Mouse (Mus musculus) stomach, embryonic 14.5 days (tissue): ENCODE measurements around the gene Ccr7. TPM values are rescaled to one million over a fixed set of nuclear protein-coding genes. Genes with fewer than 3 reads are reported as not detected.

Experiments used
- ATAC-seq: fragments of 200-750 bp; cut with Nextera tagmentation; 2 replicates; pipeline ENCODE4 v1.8.0; 2017; ENCODE audit warnings: low read depth, moderate TSS enrichment; ENCODE audit not compliant: insufficient number of reproducible peaks, insufficient read depth, low FRiP score
- H3K27ac ChIP-seq: fragments of 300-500 bp; sonication (generic); 2 replicates; pipeline ENCODE4 v1.5.1; 2014; ENCODE audit warnings: mild to moderate bottlenecking, low read length, moderate library complexity, mixed read lengths
- H3K27me3 ChIP-seq: fragments of 300-500 bp; sonication (generic); 2 replicates; pipeline ENCODE4 v1.6.1; 2014; ENCODE audit warnings: low read length, control low read depth, mixed read lengths; ENCODE audit not compliant: control insufficient read depth, insufficient read depth
- H3K36me3 ChIP-seq: fragments of 300-500 bp; sonication (generic); 2 replicates; pipeline ENCODE4 v1.6.1; 2014; ENCODE audit warnings: mild to moderate bottlenecking, control low read depth, low read length, moderate library complexity, mixed read lengths; ENCODE audit not compliant: control insufficient read depth, insufficient read depth
- H3K4me1 ChIP-seq: fragments of 300-500 bp; sonication (generic); 2 replicates; pipeline ENCODE4 v1.6.1; 2014; ENCODE audit warnings: low read length, control low read depth, mixed read lengths; ENCODE audit not compliant: control insufficient read depth, insufficient read depth
- H3K4me2 ChIP-seq: fragments of 300-500 bp; sonication (generic); replicated peaks from 2 replicates; pipeline ENCODE4 v1.6.1; 2014; ENCODE audit warnings: low read depth, low read length, control low read depth
- H3K4me3 ChIP-seq: fragments of 300-500 bp; sonication (generic); 2 replicates; pipeline ENCODE4 v1.5.1; 2014; ENCODE audit warnings: low read depth, low read length, control low read depth
- H3K9ac ChIP-seq: fragments of 300-500 bp; sonication (generic); replicated peaks from 2 replicates; pipeline ENCODE4 v1.6.1; 2014; ENCODE audit warnings: low read depth, mild to moderate bottlenecking, control low read depth, low read length, moderate library complexity, mixed read lengths
- H3K9me3 ChIP-seq: fragments of 300-500 bp; sonication (generic); 2 replicates; pipeline ENCODE4 v1.6.1; 2016; ENCODE audit warnings: low read depth, low read length, control low read depth; ENCODE audit not compliant: control insufficient read depth
- WGBS: fragments of 180-500 bp; shearing (Covaris S2); extraction: QIAGEN DNeasy Blood & Tissue Kit; methylation state at CpG from one replicate; pipeline ENCODE4 v1.1.7; 2014; 5-methylcytosine and 5-hydroxymethylcytosine counted together
- polyA plus RNA-seq: library from polyadenylated mRNA; unstranded; fragments of >200 nt; fragmentation: Nextera tagmentation; extraction: Ambion mirVana; gene quantifications from 2 replicates; pipeline ENCODE4 v1.2.1, GENCODE M21; 2014

The Ccr7 gene
- polyA plus RNA-seq, 1 experiment from 2014 or later = 0.52 TPM

DNA sequence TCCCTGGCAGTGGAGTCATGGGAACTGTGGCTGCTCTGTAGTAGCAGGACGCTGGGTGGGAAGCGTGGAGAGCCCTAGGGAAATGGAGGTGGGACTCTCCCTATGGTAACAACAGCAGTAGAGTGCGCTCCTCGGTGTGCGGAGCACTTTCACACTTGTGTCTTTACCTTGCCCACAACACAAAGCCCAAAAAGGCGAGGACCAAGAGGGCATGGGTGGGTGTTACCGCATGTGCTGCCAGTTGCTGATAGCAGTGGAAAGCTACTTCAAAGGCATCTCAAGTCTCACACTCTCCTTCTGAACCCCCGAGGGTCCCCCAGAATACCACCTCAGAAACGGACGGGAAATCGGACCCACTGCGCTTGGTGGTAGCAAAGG lies 23.4 kb downstream of the Ccr7 start:
- Histone ChIP-seq H3K4me3 (no peak overlapping the region), H3K9me3 (no peaks in the 10 kb centered on the region), H3K27ac (peak overlapping the region; percentile 79; the same call in 1 of the 2 replicates), H3K27me3 (no peaks in the 10 kb centered on the region), H3K4me2 (peak overlapping the region; percentile 31), H3K9ac (no peak overlapping the region), H3K4me1 (peaks cover 45% of the 10 kb centered on the region), H3K36me3 (no peaks in the 10 kb centered on the region)
- 33% methylated on average over 12 of the region's 12 CpGs for WGBS
- ATAC-seq = no peak

DNA sequence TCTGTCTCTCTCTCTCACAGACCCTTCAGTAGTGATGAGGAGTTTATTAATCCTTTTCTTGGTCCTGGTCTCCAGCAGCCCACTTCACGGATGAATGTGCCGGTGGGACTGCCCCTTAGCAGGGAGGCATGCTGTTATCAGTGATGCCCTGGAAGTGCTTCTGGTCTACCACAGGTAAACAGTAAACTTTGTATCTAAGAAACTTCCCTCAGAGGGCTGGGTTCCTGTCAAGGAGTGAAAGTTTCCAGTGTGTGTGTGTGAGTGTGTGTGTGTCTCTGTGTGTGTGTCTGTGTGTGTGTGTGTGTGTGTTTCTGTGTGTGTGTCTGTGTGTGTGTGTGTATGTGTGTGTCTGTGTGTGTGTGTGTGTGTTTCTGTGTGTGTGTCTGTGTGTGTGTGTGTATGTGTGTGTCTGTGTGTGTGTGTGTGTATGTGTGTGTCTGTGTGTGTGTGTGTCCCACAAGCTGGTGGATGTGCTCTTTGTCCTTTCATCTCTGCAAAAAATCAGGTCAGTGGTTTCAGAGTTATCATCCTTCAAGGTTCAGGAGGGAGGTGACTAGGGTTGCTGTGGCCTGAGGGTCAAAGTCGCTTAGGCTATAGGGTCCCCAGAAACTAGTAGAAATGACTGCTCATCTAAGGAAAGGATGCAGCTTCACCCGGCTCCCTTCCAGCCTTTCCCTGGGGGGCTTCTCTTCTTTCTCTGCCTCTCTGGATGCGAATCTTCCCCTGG lies 24.0 kb downstream of the Ccr7 start:
- no peaks in the 10 kb centered on the region for H3K9me3 ChIP-seq

DNA sequence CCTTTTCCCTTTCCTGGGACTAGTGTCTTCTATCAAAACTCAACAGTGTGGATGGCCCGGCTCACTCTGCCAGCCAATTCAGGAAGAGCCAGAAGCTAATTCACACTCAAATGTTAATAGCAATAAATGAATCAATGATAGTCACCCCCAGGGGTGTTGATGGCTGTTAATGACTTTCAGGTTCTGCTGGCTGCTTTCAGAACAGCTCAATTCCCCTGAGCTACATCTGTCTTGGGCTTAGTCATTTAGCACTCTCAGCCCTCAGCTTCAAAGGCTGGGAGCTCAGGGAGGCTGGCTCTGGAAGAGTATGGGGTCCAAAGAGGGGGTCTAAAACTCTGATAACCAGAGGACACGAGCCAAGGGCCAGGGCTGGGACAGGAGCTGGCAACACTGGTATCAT lies 25.6 kb downstream of the Ccr7 start:
- no peaks in the 10 kb centered on the region for H3K27me3 ChIP-seq
- no peak overlapping the region for H3K4me3 ChIP-seq
- no peak overlapping the region for H3K9ac ChIP-seq
- no peaks in the 10 kb centered on the region for H3K9me3 ChIP-seq
- ATAC-seq = no peak
- H3K4me1 ChIP-seq = peaks cover 35% of the 10 kb centered on the region
- no peaks in the 10 kb centered on the region for H3K36me3 ChIP-seq
- no peak overlapping the region for H3K4me2 ChIP-seq
- 33% methylated on average over 2 of the region's 2 CpGs for WGBS
- H3K27ac ChIP-seq = no peak overlapping the region

More for the DNA sequence above, 24.0 kb downstream of the Ccr7 start:
- no peaks in the 10 kb centered on the region for H3K36me3 ChIP-seq
- peaks cover 49% of the 10 kb centered on the region for H3K4me1 ChIP-seq
- no peak overlapping the region for H3K9ac ChIP-seq
- H3K27ac ChIP-seq = no peak overlapping the region; the same call in 1 of the 2 replicates
- ATAC-seq = no peak
- WGBS = 55% methylated on average over 5 of the region's 5 CpGs
- no peaks in the 10 kb centered on the region for H3K27me3 ChIP-seq
- no peak overlapping the region for H3K4me3 ChIP-seq
- H3K4me2 ChIP-seq = 0 out of 2 replicates have a peak overlapping the region, but pooled peaks have one; percentile 31

DNA sequence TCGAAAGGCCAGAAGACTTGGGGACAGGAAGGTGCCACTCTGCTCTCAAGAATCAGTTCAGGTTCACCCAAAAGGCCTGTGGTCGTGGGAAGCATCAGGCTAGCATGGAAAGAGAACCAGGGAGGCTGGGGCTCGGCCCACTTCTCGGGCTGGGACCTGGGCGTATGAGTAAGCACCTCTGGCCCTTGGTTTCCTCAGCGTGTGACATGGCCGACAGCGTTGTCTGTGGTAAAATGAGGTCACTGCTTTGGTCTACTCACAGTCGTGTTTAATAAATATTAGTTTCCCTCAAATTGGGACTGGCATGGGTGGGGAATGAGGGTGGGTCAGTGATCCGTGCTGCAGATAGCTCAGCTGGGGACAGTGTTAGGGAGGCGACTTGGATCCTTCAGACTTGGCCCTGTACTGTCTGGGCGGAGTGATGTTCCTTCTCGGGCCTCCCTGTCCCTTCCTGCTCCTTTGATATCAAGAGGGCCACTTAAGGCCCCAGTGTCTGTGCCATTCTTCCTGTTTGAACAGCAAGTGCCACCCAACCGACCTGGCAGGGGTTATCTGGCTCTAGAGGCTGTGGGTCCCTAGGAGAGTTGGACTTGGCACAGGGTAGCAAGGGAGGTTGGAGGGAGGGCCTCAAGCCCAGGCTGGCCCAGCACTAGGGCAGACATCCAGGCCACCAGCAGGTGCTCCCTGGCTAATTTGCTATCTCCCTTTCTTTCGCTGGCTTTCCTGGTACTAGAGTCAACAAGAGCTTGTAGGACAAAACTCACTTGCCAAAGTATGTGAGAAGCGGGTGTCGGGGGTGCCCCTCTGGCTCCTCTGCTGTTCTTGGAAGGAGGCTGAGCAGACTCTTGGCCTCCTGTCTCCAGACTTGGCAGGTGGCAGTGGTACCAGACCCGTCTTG lies 26.8 kb downstream of the Ccr7 start:
- ATAC-seq = no peak
- peaks cover 25% of the 10 kb centered on the region for H3K4me1 ChIP-seq
- H3K27me3 ChIP-seq = no peaks in the 10 kb centered on the region
- H3K27ac ChIP-seq = no peak overlapping the region
- WGBS = 80% methylated on average over 18 of the region's 18 CpGs
- H3K9me3 ChIP-seq = no peaks in the 10 kb centered on the region
- no peak overlapping the region for H3K4me2 ChIP-seq
- H3K4me3 ChIP-seq = no peak overlapping the region
- no peak overlapping the region for H3K9ac ChIP-seq
- no peaks in the 10 kb centered on the region for H3K36me3 ChIP-seq

DNA sequence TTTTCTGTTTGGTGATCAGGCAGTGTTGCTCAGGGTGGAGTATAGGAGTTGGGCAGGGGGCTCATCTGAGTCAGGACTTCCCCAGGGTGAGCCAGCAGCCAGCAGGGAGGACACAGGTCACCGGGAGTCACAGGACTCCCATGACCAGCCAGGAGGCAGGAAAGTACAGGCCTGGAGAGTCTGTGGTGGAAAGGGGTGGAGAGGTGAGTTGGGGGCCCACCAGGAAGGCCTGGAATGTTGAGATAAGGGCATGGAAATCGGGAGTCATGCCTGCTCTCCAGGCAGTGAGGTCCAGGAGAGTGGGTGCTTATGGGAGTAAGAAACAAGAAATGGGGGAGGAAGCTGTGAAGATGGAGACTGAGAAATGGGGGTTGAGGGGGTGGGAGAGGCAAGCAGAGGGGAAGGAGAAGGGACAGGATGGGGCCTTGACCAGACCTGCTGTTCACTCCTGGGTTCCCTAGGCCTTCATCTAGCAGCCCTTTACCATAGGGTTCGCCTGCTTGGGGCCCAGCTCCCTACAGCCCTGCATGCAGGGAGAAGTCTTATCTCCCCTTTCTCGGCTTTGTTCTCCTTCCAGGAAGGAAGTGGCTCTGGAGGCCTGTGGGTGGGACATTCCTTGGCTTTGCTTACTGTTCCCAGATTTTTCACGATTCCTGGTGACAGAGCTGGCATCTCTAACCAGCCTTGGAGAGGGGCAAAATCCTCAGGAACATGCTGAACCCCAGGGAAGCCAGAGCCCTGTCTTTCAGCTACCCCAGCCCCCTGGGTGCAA lies 28.2 kb downstream of the Ccr7 start:
- WGBS = 23% methylated on average over 4 of the region's 5 CpGs
- Histone ChIP-seq H3K4me3 (no peak overlapping the region), H3K4me2 (no peak overlapping the region), H3K9ac (peak overlapping the region; percentile 18; the same call in 1 of the 2 replicates), H3K36me3 (no peaks in the 10 kb centered on the region), H3K4me1 (peaks cover 12% of the 10 kb centered on the region), H3K27ac (peak overlapping the region; percentile 35), H3K9me3 (no peaks in the 10 kb centered on the region), H3K27me3 (no peaks in the 10 kb centered on the region)
- peak; percentile 60; the same call in 1 of the 2 replicates for ATAC-seq

DNA sequence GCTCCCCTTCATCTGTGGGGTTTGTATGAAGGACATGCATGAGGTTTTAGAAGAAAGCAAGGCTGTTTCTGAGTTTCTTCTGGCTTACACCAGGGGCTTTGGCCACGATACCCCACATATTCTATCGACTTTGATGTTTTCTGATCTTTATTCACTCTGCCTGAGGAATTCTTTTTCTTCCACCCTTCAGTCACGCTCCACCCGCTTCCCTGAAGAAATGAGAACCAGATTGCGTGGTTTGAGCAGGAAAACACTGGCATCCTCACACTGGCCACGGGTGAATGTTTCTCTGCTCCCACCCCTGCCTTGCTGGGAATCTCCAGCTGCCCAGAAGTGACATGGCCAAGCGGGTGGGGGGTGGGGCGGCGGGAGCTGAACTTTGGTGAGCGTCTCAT lies 30.2 kb downstream of the Ccr7 start:
- Histone ChIP-seq H3K27me3 (no peaks in the 10 kb centered on the region), H3K36me3 (no peaks in the 10 kb centered on the region), H3K9ac (no peak overlapping the region), H3K4me3 (no peak overlapping the region), H3K27ac (no peak overlapping the region), H3K4me2 (no peak overlapping the region), H3K4me1 (peaks cover 12% of the 10 kb centered on the region; the same call in 1 of the 2 replicates), H3K9me3 (no peaks in the 10 kb centered on the region)
- no peak for ATAC-seq
- 47% methylated on average over 10 of the region's 10 CpGs for WGBS

DNA sequence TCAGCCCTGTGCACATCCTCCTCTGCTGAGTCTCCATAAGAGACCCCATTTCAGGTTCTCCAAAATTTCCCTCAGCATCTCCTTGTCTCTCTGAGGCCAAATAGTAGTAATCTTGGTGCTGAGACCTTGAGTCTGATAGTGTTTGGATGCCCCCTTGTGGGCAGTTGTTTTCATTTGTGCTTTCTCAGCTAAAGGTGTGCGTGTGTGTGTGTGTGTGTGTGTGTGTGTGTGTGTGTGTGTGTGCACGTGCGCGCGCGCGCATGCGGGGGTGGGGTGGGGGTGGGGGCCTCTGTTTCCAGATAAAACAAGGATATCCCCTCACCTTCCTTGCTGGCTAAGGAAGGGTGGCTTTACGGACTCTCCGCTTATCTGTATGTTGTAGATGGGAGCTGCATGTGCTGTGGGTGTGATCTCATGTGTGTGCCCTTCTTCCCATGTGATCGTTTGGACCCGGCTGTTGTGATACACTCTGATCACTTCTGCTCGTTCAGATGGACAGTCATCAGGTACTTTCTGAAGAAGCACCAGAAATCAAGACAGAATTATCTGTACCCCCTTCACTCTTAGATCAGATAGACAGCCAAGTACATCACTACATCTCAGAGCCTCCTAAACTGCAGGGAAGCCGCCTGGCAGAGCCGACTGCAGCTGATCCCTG lies 30.8 kb downstream of the Ccr7 start:
- Histone ChIP-seq H3K27ac (no peak overlapping the region), H3K4me1 (peaks cover 12% of the 10 kb centered on the region; the same call in 1 of the 2 replicates), H3K36me3 (no peaks in the 10 kb centered on the region), H3K4me2 (no peak overlapping the region), H3K27me3 (no peaks in the 10 kb centered on the region), H3K9me3 (no peaks in the 10 kb centered on the region), H3K9ac (no peak overlapping the region), H3K4me3 (no peak overlapping the region)
- 45% methylated on average over 15 of the region's 15 CpGs for WGBS
- no peak for ATAC-seq

DNA sequence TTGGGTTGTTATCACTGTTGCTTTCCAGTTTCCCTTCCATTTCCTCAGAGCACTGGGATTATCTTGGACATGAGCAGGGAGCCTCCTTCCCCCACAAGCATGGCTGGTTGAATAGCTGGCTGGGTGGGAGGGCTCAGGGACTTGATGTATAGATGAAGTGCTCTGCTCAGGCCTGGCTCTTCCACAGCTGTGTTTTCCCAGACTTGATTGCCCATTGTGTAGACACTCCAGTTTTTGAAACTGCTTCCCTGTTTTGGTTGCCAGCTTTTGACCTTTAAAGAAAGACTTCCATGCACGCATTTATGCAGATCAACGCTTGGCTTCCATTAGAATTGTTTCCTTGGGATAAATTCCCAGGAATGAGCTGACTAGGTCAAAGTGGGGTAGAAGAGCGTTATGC lies 32.2 kb downstream of the Ccr7 start:
- no peak overlapping the region for H3K9ac ChIP-seq
- H3K27me3 ChIP-seq = no peaks in the 10 kb centered on the region
- WGBS = 70% methylated on average over 3 of the region's 3 CpGs
- ATAC-seq = no peak
- H3K4me1 ChIP-seq = peaks cover 12% of the 10 kb centered on the region; the same call in 1 of the 2 replicates
- H3K4me3 ChIP-seq = no peak overlapping the region
- no peak overlapping the region for H3K27ac ChIP-seq
- H3K36me3 ChIP-seq = no peaks in the 10 kb centered on the region
- H3K4me2 ChIP-seq = no peak overlapping the region
- no peaks in the 10 kb centered on the region for H3K9me3 ChIP-seq
